Mouse (Mus musculus): ENCODE measurements around the gene Gtf2a2. TPM values are rescaled to one million over a fixed set of nuclear protein-coding genes. Genes with fewer than 3 reads are reported as not detected.

Gene Gtf2a2
- polyA plus RNA-seq (2016; fragmentation: Nextera tagmentation; extraction: Ambion mirVana), result 200 TPM in 2 replicates

- WGBS, result under 1% methylated on average over 57 of the region's 57 CpGs
- Histone ChIP-seq H3K4me3 (peak within 1 kb of the TSS; percentile 93), H3K36me3 (peaks cover 61% of the 10 kb centered on the region)
Observed at GRCm38 (mm10) chr9:70012408-70012901, at the start of gene Gtf2a2. Gene Gtf2a2 (plus strand): TSS chr9:70012550.

GRCm38 (mm10) chr9:69964370-69964769 is 48.0 kb upstream of the Gtf2a2 start:
- 85% methylated on average over 3 of the region's 3 CpGs for WGBS

More at GRCm38 (mm10) chr9:70012408-70012901, at the start of gene Gtf2a2:
- Histone ChIP-seq H3K27me3 (ENCODE audit: low read depth, poor library complexity, severe bottlenecking) (no peaks in the 10 kb centered on the region), H3K4me1 (peaks cover 21% of the 10 kb centered on the region), H3K27ac (replicated peaks) (peak within 1 kb of the TSS; percentile 98), H3K9me3 (replicated peaks) (no peaks in the 10 kb centered on the region)
- peak; percentile 94 for DNase-seq (ENCODE audit: low spot score)

GRCm38 (mm10) chr9:69985526-69985925 is 26.8 kb upstream of the Gtf2a2 start:
- H3K9me3 ChIP-seq (replicated peaks), result no peaks in the 10 kb centered on the region
- WGBS, result 82% methylated on average over 1 of the region's 1 CpGs
- no peak overlapping the region for H3K4me3 ChIP-seq
- H3K27ac ChIP-seq (replicated peaks), result no peak overlapping the region
- H3K4me1 ChIP-seq, result peaks cover 7% of the 10 kb centered on the region
- no peak for DNase-seq (ENCODE audit: low spot score)
- H3K36me3 ChIP-seq, result no peaks in the 10 kb centered on the region
- H3K27me3 ChIP-seq (ENCODE audit: low read depth, poor library complexity, severe bottlenecking), result no peaks in the 10 kb centered on the region

More at GRCm38 (mm10) chr9:69964370-69964769, 48.0 kb upstream of the Gtf2a2 start:
- H3K4me3 ChIP-seq, result no peak overlapping the region
- 0 out of 2 replicates have a peak, but pooled peaks cover 2% of the 10 kb centered on the region for H3K9me3 ChIP-seq (replicated peaks)
- no peak overlapping the region for H3K27ac ChIP-seq (replicated peaks)
- no peaks in the 10 kb centered on the region for H3K27me3 ChIP-seq (ENCODE audit: low read depth, poor library complexity, severe bottlenecking)
- DNase-seq (ENCODE audit: low spot score), result no peak
- H3K4me1 ChIP-seq, result no peaks in the 10 kb centered on the region
- no peaks in the 10 kb centered on the region for H3K36me3 ChIP-seq

GRCm38 (mm10) chr9:69986063-69986462 is 26.3 kb upstream of the Gtf2a2 start:
- Histone ChIP-seq H3K36me3 (peaks cover 4% of the 10 kb centered on the region), H3K27me3 (ENCODE audit: low read depth, poor library complexity, severe bottlenecking) (no peaks in the 10 kb centered on the region), H3K9me3 (replicated peaks) (no peaks in the 10 kb centered on the region), H3K4me1 (peaks cover 13% of the 10 kb centered on the region), H3K4me3 (no peak overlapping the region), H3K27ac (replicated peaks) (no peak overlapping the region)
- DNase-seq (ENCODE audit: low spot score), result no peak
- WGBS, result 86% methylated on average over 10 of the region's 10 CpGs

GRCm38 (mm10) chr9:69986571-69986970 is 25.8 kb upstream of the Gtf2a2 start:
- Histone ChIP-seq H3K36me3 (peaks cover 9% of the 10 kb centered on the region), H3K4me1 (peaks cover 17% of the 10 kb centered on the region), H3K27ac (replicated peaks) (no peak overlapping the region), H3K27me3 (ENCODE audit: low read depth, poor library complexity, severe bottlenecking) (no peaks in the 10 kb centered on the region), H3K4me3 (no peak overlapping the region), H3K9me3 (replicated peaks) (no peaks in the 10 kb centered on the region)
- DNase-seq (ENCODE audit: low spot score), result no peak
- WGBS, result 88% methylated on average over 5 of the region's 5 CpGs

GRCm38 (mm10) chr9:69987579-69987978 is 24.8 kb upstream of the Gtf2a2 start:
- 5% methylated on average over 3 of the region's 3 CpGs for WGBS
- Histone ChIP-seq H3K27ac (replicated peaks) (no peak overlapping the region), H3K9me3 (replicated peaks) (no peaks in the 10 kb centered on the region), H3K4me1 (peaks cover 17% of the 10 kb centered on the region), H3K36me3 (peaks cover 19% of the 10 kb centered on the region), H3K27me3 (ENCODE audit: low read depth, poor library complexity, severe bottlenecking) (no peaks in the 10 kb centered on the region), H3K4me3 (no peak overlapping the region)
- peak; percentile 48 for DNase-seq (ENCODE audit: low spot score)

GRCm38 (mm10) chr9:69988706-69989302 is 23.5 kb upstream of the Gtf2a2 start:
- DNase-seq (ENCODE audit: low spot score), result no peak
- Histone ChIP-seq H3K4me3 (peak overlapping the region; percentile 82), H3K27ac (replicated peaks) (peak overlapping the region; percentile 95), H3K4me1 (peaks cover 17% of the 10 kb centered on the region), H3K27me3 (ENCODE audit: low read depth, poor library complexity, severe bottlenecking) (no peaks in the 10 kb centered on the region), H3K36me3 (peaks cover 25% of the 10 kb centered on the region), H3K9me3 (replicated peaks) (no peaks in the 10 kb centered on the region)
- 42% methylated on average over 16 of the region's 16 CpGs for WGBS

- H3K4me3 ChIP-seq, result peak within 1 kb of the TSS; percentile 82
- peaks cover 29% of the 10 kb centered on the region for H3K36me3 ChIP-seq
- peak; percentile 96 for DNase-seq (ENCODE audit: low spot score)
- H3K27ac ChIP-seq (replicated peaks), result peak within 1 kb of the TSS; percentile 95
- WGBS, result 0% methylated on average over 75 of the region's 76 CpGs
- peaks cover 17% of the 10 kb centered on the region for H3K4me1 ChIP-seq
- H3K27me3 ChIP-seq (ENCODE audit: low read depth, poor library complexity, severe bottlenecking), result no peaks in the 10 kb centered on the region
- H3K9me3 ChIP-seq (replicated peaks), result no peaks in the 10 kb centered on the region
Observed at GRCm38 (mm10) chr9:69989303-69990121, 22.8 kb upstream of the Gtf2a2 start, which contains the start of gene Bnip2. Gene Bnip2 (plus strand): TSS chr9:69989466.

GRCm38 (mm10) chr9:69990346-69990745 is 22.0 kb upstream of the Gtf2a2 start:
- H3K4me3 ChIP-seq, result peak overlapping the region; percentile 82
- no peaks in the 10 kb centered on the region for H3K27me3 ChIP-seq (ENCODE audit: low read depth, poor library complexity, severe bottlenecking)
- H3K9me3 ChIP-seq (replicated peaks), result no peaks in the 10 kb centered on the region
- 12% methylated on average over 5 of the region's 5 CpGs for WGBS
- H3K27ac ChIP-seq (replicated peaks), result peak overlapping the region; percentile 95
- H3K4me1 ChIP-seq, result peaks cover 17% of the 10 kb centered on the region
- no peak for DNase-seq (ENCODE audit: low spot score)
- peaks cover 38% of the 10 kb centered on the region for H3K36me3 ChIP-seq

- H3K36me3 ChIP-seq, result peaks cover 62% of the 10 kb centered on the region
Observed at GRCm38 (mm10) chr9:69992841-69993277, 19.5 kb upstream of the Gtf2a2 start.

GRCm38 (mm10) chr9:69993479-69993878 is 18.9 kb upstream of the Gtf2a2 start:
- H3K4me1 ChIP-seq, result peaks cover 17% of the 10 kb centered on the region
- no peak overlapping the region for H3K27ac ChIP-seq (replicated peaks)
- H3K36me3 ChIP-seq, result peaks cover 68% of the 10 kb centered on the region
- no peak overlapping the region for H3K4me3 ChIP-seq
- no peak for DNase-seq (ENCODE audit: low spot score)
- no peaks in the 10 kb centered on the region for H3K9me3 ChIP-seq (replicated peaks)
- 84% methylated on average over 1 of the region's 1 CpGs for WGBS
- H3K27me3 ChIP-seq (ENCODE audit: low read depth, poor library complexity, severe bottlenecking), result no peaks in the 10 kb centered on the region

More at GRCm38 (mm10) chr9:69992841-69993277, 19.5 kb upstream of the Gtf2a2 start:
- Histone ChIP-seq H3K27me3 (ENCODE audit: low read depth, poor library complexity, severe bottlenecking) (no peaks in the 10 kb centered on the region), H3K4me1 (peaks cover 17% of the 10 kb centered on the region), H3K27ac (replicated peaks) (no peak overlapping the region), H3K9me3 (replicated peaks) (no peaks in the 10 kb centered on the region), H3K4me3 (no peak overlapping the region)
- 88% methylated on average over 5 of the region's 5 CpGs for WGBS
- no peak for DNase-seq (ENCODE audit: low spot score)

- peaks cover 12% of the 10 kb centered on the region for H3K4me1 ChIP-seq
- no peaks in the 10 kb centered on the region for H3K27me3 ChIP-seq (ENCODE audit: low read depth, poor library complexity, severe bottlenecking)
- peaks cover 78% of the 10 kb centered on the region for H3K36me3 ChIP-seq
- no peak overlapping the region for H3K4me3 ChIP-seq
- no peak for DNase-seq (ENCODE audit: low spot score)
- no peaks in the 10 kb centered on the region for H3K9me3 ChIP-seq (replicated peaks)
- H3K27ac ChIP-seq (replicated peaks), result no peak overlapping the region
- WGBS, result 95% methylated on average over 5 of the region's 5 CpGs
Observed at GRCm38 (mm10) chr9:69994547-69994946, 17.8 kb upstream of the Gtf2a2 start.
